Mouse (Mus musculus) embryo, embryonic 11 days (tissue): ENCODE results near the gene Tmem117.

Experiments used
- DNase-seq: peaks from one replicate; pipeline ENCODE4 v3.0.0-alpha.2; 2015

The Tmem117 gene

GRCm38 (mm10) chr15:94628830-94629601 is at the start of gene Tmem117:
TSS of gene Tmem117 (plus strand) at chr15:94629232.
- DNase-seq, result peak; percentile 70

- DNase-seq, result no peak
Observed at GRCm38 (mm10) chr15:94582000-94582593, 46.9 kb upstream of the Tmem117 start.

- no peak for DNase-seq
Observed at GRCm38 (mm10) chr15:94583153-94583552, 45.9 kb upstream of the Tmem117 start.

GRCm38 (mm10) chr15:94584738-94585137 is 44.3 kb upstream of the Tmem117 start:
- DNase-seq, result no peak

GRCm38 (mm10) chr15:94587826-94588715 is 41.0 kb upstream of the Tmem117 start:
- no peak for DNase-seq

- peak; percentile 98 for DNase-seq
Observed at GRCm38 (mm10) chr15:94589219-94590075, 39.6 kb upstream of the Tmem117 start, which contains the start of gene Twf1. TSS of gene Twf1 (minus strand) at chr15:94589889.

- DNase-seq, result no peak
Observed at GRCm38 (mm10) chr15:94590083-94590482, 38.9 kb upstream of the Tmem117 start.

GRCm38 (mm10) chr15:94591356-94591755 is 37.7 kb upstream of the Tmem117 start:
- no peak for DNase-seq

GRCm38 (mm10) chr15:94593586-94593985 is 35.4 kb upstream of the Tmem117 start:
- DNase-seq, result no peak

- no peak for DNase-seq
Observed at GRCm38 (mm10) chr15:94600145-94600707, 28.8 kb upstream of the Tmem117 start.

GRCm38 (mm10) chr15:94601339-94601738 is 27.7 kb upstream of the Tmem117 start:
- peak; percentile 64 for DNase-seq

GRCm38 (mm10) chr15:94602441-94602840 is 26.6 kb upstream of the Tmem117 start:
- DNase-seq, result no peak

- no peak for DNase-seq
Observed at GRCm38 (mm10) chr15:94607768-94608167, 21.3 kb upstream of the Tmem117 start.

GRCm38 (mm10) chr15:94616036-94616435 is 13.0 kb upstream of the Tmem117 start:
- no peak for DNase-seq

- no peak for DNase-seq
Observed at GRCm38 (mm10) chr15:94620909-94621308, 8.1 kb upstream of the Tmem117 start.

GRCm38 (mm10) chr15:94628463-94628829 is 586 bp upstream of the Tmem117 start:
- no peak for DNase-seq

GRCm38 (mm10) chr15:94630553-94630952 is 1.5 kb downstream of the Tmem117 start:
- no peak for DNase-seq

GRCm38 (mm10) chr15:94634524-94634923 is 5.5 kb downstream of the Tmem117 start:
- DNase-seq, result no peak

GRCm38 (mm10) chr15:94638207-94638606 is 9.2 kb downstream of the Tmem117 start:
- DNase-seq, result no peak

GRCm38 (mm10) chr15:94639126-94639525 is 10.1 kb downstream of the Tmem117 start:
- no peak for DNase-seq

GRCm38 (mm10) chr15:94646012-94646411 is 17.0 kb downstream of the Tmem117 start:
- DNase-seq, result no peak

GRCm38 (mm10) chr15:94648430-94648829 is 19.4 kb downstream of the Tmem117 start:
- DNase-seq, result no peak
